Mouse (Mus musculus) gonadal fat pad, adult 2 months (tissue): ENCODE measurements around the gene Gm20920. TPM values are rescaled to one million over a fixed set of nuclear protein-coding genes. Genes with fewer than 3 reads are reported as not detected.
"Not testable (repeated sequence)": the region's sequence is repeated elsewhere in the genome, so short reads cannot be mapped to it uniquely, and the experiment has no call there.

Experiments
- DNase-seq: peaks from one replicate; pipeline ENCODE4 v3.0.0-alpha.2; 2012; ENCODE audit warnings: low read depth
- polyA plus RNA-seq: library from polyadenylated mRNA; depleted of rRNA; stranded (reverse); fragments of >200 nt; gene quantifications from 2 replicates; pipeline ENCODE4 v1.2.3, GENCODE M21; 2012; rRNA removed

Gene Gm20920
- polyA plus RNA-seq: not detected in 2 replicates

GRCm38 (mm10) chrY:51851820-51852219 is at the start of gene Gm20920:
Gm20920 (plus strand) TSS chrY:51852120.
- not testable (repeated sequence) for DNase-seq
